Mouse (Mus musculus): ENCODE data around the gene Jund.

GRCm38 (mm10) chr8:70672325-70673078 is 26.2 kb upstream of the Jund start:
- TF ChIP-seq POLR2A (IDR thresholded peaks at IDR 0.05; ENCODE audit: borderline replicate concordance, control insufficient read depth, low read depth, low read length) (no peak), CTCF (IDR thresholded peaks at IDR 0.05; ENCODE audit: control insufficient read depth, insufficient read depth, low read length) (no peak)

All from bone marrow, adult 2 months (tissue).